ENCODE assay signal across 13 mouse cellular contexts in genomic region chr10:80035686-80036085, GRCm38 (mm10). TPM values are rescaled to one million over a fixed set of nuclear protein-coding genes. Genes with fewer than 3 reads are reported as not detected.
DNase-seq lines count a peak whose midpoint lies in the region; ATAC-seq and TF ChIP-seq lines count a peak whose summit lies in the region.
"Had no signal": no experiment of that assay in that cellular context is flagged by ENCODE, and none has a peak within 500 bp of the region (broad histone marks: within the 10 kb centered on the region; RNA-seq: fewer than 3 reads in every experiment).

No protein-coding gene starts in this region.

- H3K36me3 ChIP-seq in heart, embryonic 15.5 days: peaks cover 31% of the 10 kb centered on the region
- H3K36me3 ChIP-seq in intestine, embryonic 16.5 days (ENCODE audit: control insufficient read depth, insufficient read depth, low read length): peaks cover 12% of the 10 kb centered on the region

- H3K4me3 ChIP-seq in heart, embryonic 15.5 days: no peak overlapping the region
- no peak overlapping the region for H3K4me3 ChIP-seq in left cerebral cortex, adult 2 months
- H3K4me3 ChIP-seq in intestine, embryonic 16.5 days (ENCODE audit: low read length): no peak overlapping the region
- no peak overlapping the region for H3K4me3 ChIP-seq in lung, adult 2 months (replicated peaks; ENCODE audit: extremely low read depth, low read depth, low read length)
- H3K4me3 ChIP-seq: lung, embryonic 15.5 days had no signal

- H3K4me1 ChIP-seq in heart, embryonic 15.5 days (replicated peaks): peaks cover 38% of the 10 kb centered on the region
- H3K4me1 ChIP-seq in intestine, embryonic 16.5 days (ENCODE audit: control insufficient read depth, insufficient read depth, low read length): peaks cover 41% of the 10 kb centered on the region
- H3K4me1 ChIP-seq in lung, adult 2 months (ENCODE audit: control insufficient read depth, insufficient read depth, low read length): peaks cover 36% of the 10 kb centered on the region

- H3K4me2 ChIP-seq in heart, embryonic 15.5 days: no peak overlapping the region
- H3K4me2 ChIP-seq in intestine, embryonic 16.5 days (ENCODE audit: low read depth, low read length): no peak overlapping the region
- H3K4me2 ChIP-seq: lung, embryonic 15.5 days had no signal

- TF ChIP-seq CTCF in left cerebral cortex, adult 2 months (IDR thresholded peaks at IDR 0.05): no peak
- no peak for TF ChIP-seq CTCF in lung, adult 2 months (IDR thresholded peaks at IDR 0.05; ENCODE audit: insufficient read depth, low read length)

- H3K9ac ChIP-seq in heart, embryonic 15.5 days: no peak overlapping the region
- H3K9ac ChIP-seq in intestine, embryonic 16.5 days (ENCODE audit: low read depth, low read length): no peak overlapping the region

- WGBS in heart, embryonic 15.5 days: 79% methylated on average over 5 of the region's 5 CpGs
- 78% methylated on average over 5 of the region's 5 CpGs for WGBS in intestine, embryonic 16.5 days
- WGBS in lung, adult 2 months: 60% methylated on average over 5 of the region's 5 CpGs

- H3K27ac ChIP-seq in heart, embryonic 15.5 days: peak overlapping the region; percentile 81
- H3K27ac ChIP-seq in left cerebral cortex, adult 2 months: peak overlapping the region; percentile 15; the same call in 1 of the 2 replicates
- 0 out of 2 replicates have a peak overlapping the region, but pooled peaks have one; percentile 96 for H3K27ac ChIP-seq in intestine, embryonic 16.5 days (ENCODE audit: low read length)
- H3K27ac ChIP-seq: lung, embryonic 15.5 days had no signal

- H3K27me3 ChIP-seq in heart, embryonic 15.5 days: no peaks in the 10 kb centered on the region
- H3K27me3 ChIP-seq in intestine, embryonic 16.5 days (replicated peaks; ENCODE audit: control insufficient read depth, insufficient read depth, low read length): no peaks in the 10 kb centered on the region
- H3K27me3 ChIP-seq: CH12.LX; lung, embryonic 15.5 days had no signal

- DNase-seq in heart, postnatal 25 days (ENCODE audit: low spot score): no peak
- DNase-seq in left cerebral cortex, adult 2 months (ENCODE audit: extremely low spot score in 1 of 2, low spot score in 2 of 2): no peak
- no peak for DNase-seq in left cerebral cortex, adult 8-10 months (ENCODE audit: low spot score in 2 of 2)
- DNase-seq in lung, adult 2 months: peak; percentile 46
- no peak for DNase-seq in right cerebral cortex, postnatal 36 days (ENCODE audit: low spot score in 2 of 2)
- DNase-seq in thymus, postnatal 0 days (ENCODE audit: low spot score): no peak
- DNase-seq: adrenal gland, postnatal 14 days; kidney, postnatal 36 days; thymus, adult 18-20 months had no signal

- 0 out of 2 replicates have a peak, but pooled peaks have one; percentile 3 for TF ChIP-seq POLR2A in lung, adult 2 months (IDR thresholded peaks at IDR 0.05; ENCODE audit: borderline replicate concordance, extremely low read depth, low read depth, low read length)

- no peaks in the 10 kb centered on the region for H3K9me3 ChIP-seq in heart, embryonic 15.5 days (replicated peaks)
- H3K9me3 ChIP-seq in intestine, embryonic 16.5 days (ENCODE audit: control insufficient read depth, low read length): no peaks in the 10 kb centered on the region
- H3K9me3 ChIP-seq: lung, embryonic 15.5 days had no signal

- intact Hi-C loops in heart, postnatal 25 days (cut with DNase I): no loop called here
- intact Hi-C loops in left cerebral cortex, adult 2 months (cut with DNase I): loop anchor here (5.0 kb wide), 1 partner anchor 38 kb away; the partner anchor contains the start of gene Abca7

- no peak for ATAC-seq in heart, embryonic 15.5 days (replicated peaks; ENCODE audit: insufficient number of reproducible peaks, insufficient read depth, low FRiP score, low read depth)
- ATAC-seq in intestine, embryonic 16.5 days: no peak

RNA-seq across cellular contexts. Expression of gene Polr2e, which starts 3.9 kb away (rescaled TPM):
- 115 and 136 TPM in 2 replicates for polyA plus RNA-seq in heart, embryonic 15.5 days (2015; fragmentation: Nextera tagmentation; extraction: Ambion mirVana)
- 10 to 100 TPM; 79.3 to 81.2 TPM for total RNA-seq in heart, postnatal 25 days (2021)
- 10 to 100 TPM; 73.0 to 76.0 TPM for total RNA-seq in left cerebral cortex, adult 2 months (2021)
- total RNA-seq in left cerebral cortex, adult 8-10 months (2022): 10 to 100 TPM; 64.7 to 80.4 (median 72.9) TPM
- polyA plus RNA-seq in intestine, embryonic 16.5 days (2015; fragmentation: Nextera tagmentation; extraction: Ambion mirVana): 190 and 212 TPM in 2 replicates
- 199 and 208 TPM in 2 replicates for polyA plus RNA-seq in lung, adult 2 months (2012; rRNA removed)
- 153 and 158 TPM in 2 replicates for polyA plus RNA-seq in thymus, postnatal 0 days (2015; fragmentation: Nextera tagmentation; extraction: Ambion mirVana)

RNA-seq across cellular contexts. Expression of gene Gpx4, which starts 11.3 kb away (rescaled TPM):
- 628 and 658 TPM in 2 replicates for polyA plus RNA-seq in heart, embryonic 15.5 days (2015; fragmentation: Nextera tagmentation; extraction: Ambion mirVana)
- total RNA-seq in heart, postnatal 25 days (2021): 100 to 1,000 TPM; 691 to 812 TPM
- 100 to 1,000 TPM; 494 to 526 TPM for total RNA-seq in left cerebral cortex, adult 2 months (2021)
- 100 to 1,000 TPM; 472 to 551 (median 538) TPM for total RNA-seq in left cerebral cortex, adult 8-10 months (2022)
- polyA plus RNA-seq in intestine, embryonic 16.5 days (2015; fragmentation: Nextera tagmentation; extraction: Ambion mirVana): 942 and 972 TPM in 2 replicates
- 581 and 623 TPM in 2 replicates for polyA plus RNA-seq in lung, adult 2 months (2012; rRNA removed)
- polyA plus RNA-seq in thymus, postnatal 0 days (2015; fragmentation: Nextera tagmentation; extraction: Ambion mirVana): 640 and 681 TPM in 2 replicates

RNA-seq across cellular contexts. Expression of gene Arhgap45, which starts 19.2 kb away (rescaled TPM):
- polyA plus RNA-seq in heart, embryonic 15.5 days (2015; fragmentation: Nextera tagmentation; extraction: Ambion mirVana): 4.7 and 14.4 TPM in 2 replicates
- 1 to 10 TPM; 4.7 to 4.9 TPM for total RNA-seq in heart, postnatal 25 days (2021)
- total RNA-seq in left cerebral cortex, adult 2 months (2021): 1 to 10 TPM; 3.5 TPM
- 1 to 10 TPM; 3.6 to 9.6 (median 6.0) TPM for total RNA-seq in left cerebral cortex, adult 8-10 months (2022)
- polyA plus RNA-seq in intestine, embryonic 16.5 days (2015; fragmentation: Nextera tagmentation; extraction: Ambion mirVana): 6.0 and 7.3 TPM in 2 replicates
- 102 and 103 TPM in 2 replicates for polyA plus RNA-seq in lung, adult 2 months (2012; rRNA removed)
- polyA plus RNA-seq in thymus, postnatal 0 days (2015; fragmentation: Nextera tagmentation; extraction: Ambion mirVana): 179 and 206 TPM in 2 replicates

RNA-seq across cellular contexts. Expression of gene Abca7, which starts 39.4 kb away (rescaled TPM):
- polyA plus RNA-seq in heart, embryonic 15.5 days (2015; fragmentation: Nextera tagmentation; extraction: Ambion mirVana): 2.1 and 3.9 TPM in 2 replicates
- 1 to 10 TPM; 6.5 to 6.7 TPM for total RNA-seq in heart, postnatal 25 days (2021)
- total RNA-seq in left cerebral cortex, adult 2 months (2021): 10 to 100 TPM; 13.5 to 13.8 TPM
- total RNA-seq in left cerebral cortex, adult 8-10 months (2022): 10 to 100 TPM; 11.0 to 12.3 (median 12.0) TPM
- polyA plus RNA-seq in intestine, embryonic 16.5 days (2015; fragmentation: Nextera tagmentation; extraction: Ambion mirVana): 3.3 and 3.4 TPM in 2 replicates
- 31.4 and 38.2 TPM in 2 replicates for polyA plus RNA-seq in lung, adult 2 months (2012; rRNA removed)
- polyA plus RNA-seq in thymus, postnatal 0 days (2015; fragmentation: Nextera tagmentation; extraction: Ambion mirVana): 5.2 and 5.8 TPM in 2 replicates

RNA-seq across cellular contexts. Expression of gene Cnn2, which starts 47.3 kb away (rescaled TPM):
- 208 and 243 TPM in 2 replicates for polyA plus RNA-seq in heart, embryonic 15.5 days (2015; fragmentation: Nextera tagmentation; extraction: Ambion mirVana)
- total RNA-seq in heart, postnatal 25 days (2021): 10 to 100 TPM; 35.9 to 36.6 TPM
- 1 to 10 TPM; 5.6 to 8.0 TPM for total RNA-seq in left cerebral cortex, adult 2 months (2021)
- total RNA-seq in left cerebral cortex, adult 8-10 months (2022): 1 to 10 TPM; 5.4 to 6.7 (median 6.3) TPM
- 226 and 245 TPM in 2 replicates for polyA plus RNA-seq in intestine, embryonic 16.5 days (2015; fragmentation: Nextera tagmentation; extraction: Ambion mirVana)
- 387 and 395 TPM in 2 replicates for polyA plus RNA-seq in lung, adult 2 months (2012; rRNA removed)
- 137 and 152 TPM in 2 replicates for polyA plus RNA-seq in thymus, postnatal 0 days (2015; fragmentation: Nextera tagmentation; extraction: Ambion mirVana)

Comparison
In these comparisons a context has a peak if more than half of its experiments do, and no peak if none do; other contexts are left out.
1. H3K27ac ChIP-seq: peak in every context shown above with its lines; median percentile 96 in intestine, embryonic 16.5 days; 81 in heart, embryonic 15.5 days; 15 in left cerebral cortex, adult 2 months.